Mouse (Mus musculus): Measurements from ENCODE around the gene Adprhl1.

- TF ChIP-seq POLR2A (IDR thresholded peaks at IDR 0.05; ENCODE audit: extremely low read depth, insufficient read depth, low read length) (no peak), CTCF (IDR thresholded peaks at IDR 0.05; ENCODE audit: extremely low read depth, insufficient read depth, low read length) (no peak)
These were observed 47.7 kb downstream of the Adprhl1 start for GRCm38 (mm10) chr8:13206290-13206689.

Measured in cortical plate, adult 2 months (tissue).